Mouse (Mus musculus) bone marrow, adult 2 months (tissue): Measurements from ENCODE around the gene Agtpbp1.

Source experiments
- CTCF ChIP-seq: fragments of 200-500 bp; IDR thresholded peaks from 2 replicates; pipeline ENCODE4 v1.5.1; 2011; ENCODE audit warnings: low read length, control low read depth; ENCODE audit not compliant: control insufficient read depth, insufficient read depth
- POLR2A ChIP-seq: fragments of 200-500 bp; IDR thresholded peaks from 2 replicates; pipeline ENCODE4 v1.6.1; 2011; ENCODE audit warnings: low read depth, mild to moderate bottlenecking, control low read depth, low read length, borderline replicate concordance; ENCODE audit not compliant: control insufficient read depth

DNA sequence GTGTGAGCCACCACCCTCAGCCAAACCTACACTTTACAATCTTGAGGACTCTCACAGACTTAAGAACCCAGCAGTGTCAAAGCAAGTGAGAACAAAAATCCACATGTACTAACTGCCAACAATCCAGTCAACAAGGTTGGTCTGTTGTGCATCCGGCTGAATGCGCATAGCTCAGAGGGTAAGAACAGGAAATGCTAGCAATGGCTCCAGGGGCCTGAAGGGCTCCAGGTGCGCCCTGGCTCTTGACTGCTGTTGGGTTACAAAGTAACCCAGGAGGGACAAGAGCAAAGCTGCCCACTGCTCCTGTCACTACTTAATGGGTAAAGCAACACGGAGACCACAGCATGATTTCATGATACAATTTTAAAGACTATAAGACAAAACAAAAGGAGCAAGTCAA, 81.4 kb downstream of the Agtpbp1 start:
- TF ChIP-seq CTCF (no peak), POLR2A (no peak)
